24 mouse cellular contexts compared by ENCODE assay signal in the genomic region with DNA sequence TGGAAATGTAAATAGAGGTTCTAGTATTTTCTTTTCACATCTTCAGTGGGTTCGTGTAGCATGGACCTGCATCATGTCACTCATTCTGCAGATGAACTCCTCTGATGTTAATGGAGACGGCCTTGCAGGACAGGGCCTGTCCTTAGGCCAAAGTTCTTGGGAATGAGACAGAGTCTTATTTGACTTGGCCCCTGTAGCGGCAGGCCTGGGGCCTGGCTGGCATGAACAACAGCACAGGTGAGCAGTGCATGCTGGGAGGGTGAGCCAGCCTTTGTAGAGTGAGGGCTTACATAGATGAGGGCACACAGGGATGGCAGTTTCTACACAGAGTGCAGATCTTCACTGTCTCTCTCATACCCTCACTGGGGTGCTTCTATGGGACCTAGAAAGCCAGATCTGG. TPM values are rescaled to one million over a fixed set of nuclear protein-coding genes. Genes with fewer than 3 reads are reported as not detected.
DNase-seq lines count a peak whose midpoint lies in the region; ATAC-seq lines count a peak whose summit lies in the region.
"Had no signal": no experiment of that assay in that cellular context is flagged by ENCODE, and none has a peak within 500 bp of the region (broad histone marks: within the 10 kb centered on the region; RNA-seq: fewer than 3 reads in every experiment).

No protein-coding gene starts in this region.

- 94% methylated on average over 3 of the region's 3 CpGs for WGBS in hindbrain, embryonic 13.5 days
- WGBS in hindbrain, embryonic 12.5 days: 88% methylated on average over 3 of the region's 3 CpGs
- WGBS in neural tube, embryonic 14.5 days: 84% methylated on average over 3 of the region's 3 CpGs

- peaks cover 16% of the 10 kb centered on the region for H3K4me1 ChIP-seq in hindbrain, embryonic 13.5 days (replicated peaks)
- H3K4me1 ChIP-seq in hindbrain, embryonic 12.5 days: peaks cover 9% of the 10 kb centered on the region; the same call in 1 of the 2 replicates
- H3K4me1 ChIP-seq in neural tube, embryonic 14.5 days (ENCODE audit: control insufficient read depth, insufficient read depth, low read length): peaks cover 19% of the 10 kb centered on the region
- H3K4me1 ChIP-seq: forebrain, embryonic 15.5 days had no signal

- H3K27ac ChIP-seq in hindbrain, embryonic 13.5 days: peak overlapping the region; percentile 52; the same call in 1 of the 2 replicates
- no peak overlapping the region for H3K27ac ChIP-seq in hindbrain, embryonic 12.5 days
- H3K27ac ChIP-seq in neural tube, embryonic 14.5 days (ENCODE audit: low read depth, low read length): peak overlapping the region; percentile 72
- H3K27ac ChIP-seq: embryonic facial prominence, embryonic 12.5 days; forebrain, embryonic 15.5 days; heart, embryonic 13.5 days; hindbrain, postnatal 0 days; left cerebral cortex, adult 2 months; liver, embryonic 14.5 days; midbrain, embryonic 13.5 days had no signal

- no peak overlapping the region for H3K4me2 ChIP-seq in hindbrain, embryonic 13.5 days
- H3K4me2 ChIP-seq in hindbrain, embryonic 12.5 days (replicated peaks): no peak overlapping the region
- H3K4me2 ChIP-seq in neural tube, embryonic 14.5 days (ENCODE audit: low read depth, low read length): no peak overlapping the region
- H3K4me2 ChIP-seq: embryonic facial prominence, embryonic 12.5 days; forebrain, embryonic 15.5 days; heart, embryonic 13.5 days; midbrain, embryonic 13.5 days had no signal

- H3K9me3 ChIP-seq in hindbrain, embryonic 13.5 days: no peaks in the 10 kb centered on the region
- H3K9me3 ChIP-seq in hindbrain, embryonic 12.5 days (replicated peaks): no peaks in the 10 kb centered on the region
- H3K9me3 ChIP-seq in neural tube, embryonic 14.5 days (ENCODE audit: control insufficient read depth, low read length): no peaks in the 10 kb centered on the region
- H3K9me3 ChIP-seq: embryonic facial prominence, embryonic 12.5 days; forebrain, embryonic 15.5 days; heart, embryonic 13.5 days; midbrain, embryonic 13.5 days had no signal

- H3K4me3 ChIP-seq in hindbrain, embryonic 13.5 days: no peak overlapping the region
- H3K4me3 ChIP-seq in hindbrain, embryonic 12.5 days: no peak overlapping the region
- H3K4me3 ChIP-seq in neural tube, embryonic 14.5 days (ENCODE audit: low read depth, low read length): no peak overlapping the region
- H3K4me3 ChIP-seq: embryonic facial prominence, embryonic 12.5 days; forebrain, embryonic 15.5 days; heart, embryonic 13.5 days; left cerebral cortex, adult 2 months; midbrain, embryonic 13.5 days had no signal

- ATAC-seq in hindbrain, embryonic 13.5 days (ENCODE audit: low FRiP score): no peak
- no peak for ATAC-seq in hindbrain, embryonic 12.5 days (ENCODE audit: low FRiP score)
- ATAC-seq in neural tube, embryonic 14.5 days (ENCODE audit: low read depth): no peak; the same call in 1 of the 2 replicates
- ATAC-seq in erythroblast, adult 5-6 weeks (replicated peaks; ENCODE audit: low FRiP score, poor library complexity, severe bottlenecking): no peak
- ATAC-seq: CD4-positive, CD25-positive, alpha-beta regulatory T cell, adult 4 months; forebrain, embryonic 15.5 days; hindbrain, postnatal 0 days; midbrain, embryonic 13.5 days; Patski had no signal

- peaks cover 21% of the 10 kb centered on the region for H3K36me3 ChIP-seq in hindbrain, embryonic 13.5 days
- peaks cover 13% of the 10 kb centered on the region; the same call in 1 of the 2 replicates for H3K36me3 ChIP-seq in hindbrain, embryonic 12.5 days
- H3K36me3 ChIP-seq in neural tube, embryonic 14.5 days (ENCODE audit: control insufficient read depth, insufficient read depth, low read length): no peaks in the 10 kb centered on the region
- H3K36me3 ChIP-seq: forebrain, embryonic 15.5 days had no signal

- H3K27me3 ChIP-seq in hindbrain, embryonic 13.5 days: no peaks in the 10 kb centered on the region
- H3K27me3 ChIP-seq in hindbrain, embryonic 12.5 days: no peaks in the 10 kb centered on the region
- H3K27me3 ChIP-seq in neural tube, embryonic 14.5 days (ENCODE audit: control insufficient read depth, insufficient read depth, low read length): no peaks in the 10 kb centered on the region
- H3K27me3 ChIP-seq: embryonic facial prominence, embryonic 12.5 days; forebrain, embryonic 15.5 days; heart, embryonic 13.5 days; midbrain, embryonic 13.5 days; Patski had no signal

- DNase-seq in kidney, adult 18-20 months: peak; percentile 33
- peak; percentile 21 for DNase-seq in kidney, postnatal 14 days
- DNase-seq in urinary bladder, postnatal 10 days (ENCODE audit: low spot score): no peak
- DNase-seq: adrenal gland, adult 8-10 months; cerebellum, adult 8-10 months; left cerebral cortex, postnatal 4 days; right cerebral cortex, postnatal 4 days had no signal

- H3K9ac ChIP-seq in hindbrain, embryonic 13.5 days: peak overlapping the region; percentile 39; the same call in 1 of the 2 replicates
- no peak overlapping the region for H3K9ac ChIP-seq in hindbrain, embryonic 12.5 days
- no peak overlapping the region for H3K9ac ChIP-seq in neural tube, embryonic 14.5 days (replicated peaks; ENCODE audit: low read depth, low read length)
- H3K9ac ChIP-seq: forebrain, embryonic 15.5 days; heart, embryonic 13.5 days; liver, embryonic 14.5 days; midbrain, embryonic 13.5 days had no signal

RNA-seq across cellular contexts. Expression of gene Ndc1, which starts 14.0 kb away (rescaled TPM):
- 17.3 and 18.5 TPM in 2 replicates for polyA plus RNA-seq in hindbrain, embryonic 13.5 days (2015; fragmentation: Nextera tagmentation; extraction: Ambion mirVana)
- polyA plus RNA-seq in hindbrain, embryonic 12.5 days (2016; fragmentation: Nextera tagmentation; extraction: Ambion mirVana): 28.7 and 28.8 TPM in 2 replicates
- polyA plus RNA-seq in neural tube, embryonic 14.5 days (2014; fragmentation: Nextera tagmentation; extraction: Ambion mirVana): 22.5 and 23.2 TPM in 2 replicates
- total RNA-seq in erythroblast, adult 5-6 weeks (2015; ENCODE audit: low replicate concordance): 18.6 and 20.7 TPM in 2 replicates
- total RNA-seq in erythroblast, adult 5-6 weeks (2017; ENCODE audit: low replicate concordance): 9.3 and 33.3 TPM in 2 replicates

RNA-seq across cellular contexts. Expression of gene Yipf1, which starts 39.4 kb away (rescaled TPM):
- polyA plus RNA-seq in hindbrain, embryonic 13.5 days (2015; fragmentation: Nextera tagmentation; extraction: Ambion mirVana): 61.4 and 67.3 TPM in 2 replicates
- 42.2 and 53.8 TPM in 2 replicates for polyA plus RNA-seq in hindbrain, embryonic 12.5 days (2016; fragmentation: Nextera tagmentation; extraction: Ambion mirVana)
- polyA plus RNA-seq in neural tube, embryonic 14.5 days (2014; fragmentation: Nextera tagmentation; extraction: Ambion mirVana): 68.3 and 70.5 TPM in 2 replicates
- total RNA-seq in erythroblast, adult 5-6 weeks (2015; ENCODE audit: low replicate concordance): 14.0 and 40.7 TPM in 2 replicates
- 16.6 and 25.2 TPM in 2 replicates for total RNA-seq in erythroblast, adult 5-6 weeks (2017; ENCODE audit: low replicate concordance)

RNA-seq across cellular contexts. Expression of gene Dio1, which starts 46.6 kb away (rescaled TPM):
- polyA plus RNA-seq in hindbrain, embryonic 13.5 days (2015; fragmentation: Nextera tagmentation; extraction: Ambion mirVana): not detected in 2 replicates
- not detected in 2 replicates for polyA plus RNA-seq in hindbrain, embryonic 12.5 days (2016; fragmentation: Nextera tagmentation; extraction: Ambion mirVana)
- not detected in 2 replicates for polyA plus RNA-seq in neural tube, embryonic 14.5 days (2014; fragmentation: Nextera tagmentation; extraction: Ambion mirVana)
- total RNA-seq in erythroblast, adult 5-6 weeks (2015; ENCODE audit: low replicate concordance): not detected in 2 replicates
- total RNA-seq in erythroblast, adult 5-6 weeks (2017; ENCODE audit: low replicate concordance): not detected in 2 replicates
- total RNA-seq: adrenal gland, adult 8-10 months; common myeloid progenitor, adult 5-6 weeks; ES-E14; gastrocnemius, postnatal 4 days; heart, postnatal 25 days; hindbrain, postnatal 0 days; left cerebral cortex, adult 2 months; left cerebral cortex, postnatal 4 days had no signal
- polyA plus RNA-seq: CD4-positive, CD25-positive, alpha-beta regulatory T cell, adult 4 months; embryonic facial prominence, embryonic 12.5 days; forebrain, embryonic 15.5 days; heart, embryonic 13.5 days; hindbrain, postnatal 0 days; liver, embryonic 14.5 days; Patski had no signal
